Mouse (Mus musculus) heart, embryonic 15.5 days (tissue): Measurements from ENCODE around the gene Pomt1. TPM values are rescaled to one million over a fixed set of nuclear protein-coding genes. Genes with fewer than 3 reads are reported as not detected.

ENCODE experiments used
- polyA plus RNA-seq: library from polyadenylated mRNA; unstranded; fragments of >200 nt; fragmentation: Nextera tagmentation; extraction: Ambion mirVana; gene quantifications from 2 replicates; pipeline ENCODE4 v1.2.1, GENCODE M21; 2015

Gene Pomt1
- polyA plus RNA-seq, 1 experiment from 2014 or later: 15.4 TPM

Other genes starting within 250 kb of the Pomt1 start
- 26.7 and 29.1 TPM in 2 replicates for gene Fam78a, start 151.7 kb upstream of the Pomt1 start, polyA plus RNA-seq
- 15.9 and 16.1 TPM in 2 replicates for gene Plpp7, start 141.1 kb upstream of the Pomt1 start, polyA plus RNA-seq
- gene Prrc2b, start 85.5 kb upstream of the Pomt1 start, polyA plus RNA-seq: 21.0 and 34.8 TPM in 2 replicates
- gene Uck1, start 23.6 kb downstream of the Pomt1 start, polyA plus RNA-seq: 32.9 and 49.0 TPM in 2 replicates
- 21.7 and 26.4 TPM in 2 replicates for gene Golga2, start 50.8 kb downstream of the Pomt1 start, polyA plus RNA-seq
- gene Swi5, start 51.5 kb downstream of the Pomt1 start, polyA plus RNA-seq: 275 and 299 TPM in 2 replicates
- 30.9 and 46.0 TPM in 2 replicates for gene Ciz1, start 115.7 kb downstream of the Pomt1 start, polyA plus RNA-seq
- gene Dnm1, start 116.7 kb downstream of the Pomt1 start, polyA plus RNA-seq: 1.9 and 5.4 TPM in 2 replicates
- gene 1110008P14Rik, start 145.3 kb downstream of the Pomt1 start, polyA plus RNA-seq: 43.9 and 46.0 TPM in 2 replicates
- 2.2 and 2.8 TPM in 2 replicates for gene Lcn2, start 151.7 kb downstream of the Pomt1 start, polyA plus RNA-seq
- gene Ptges2, start 159.3 kb downstream of the Pomt1 start, polyA plus RNA-seq: 38.2 and 41.8 TPM in 2 replicates
- gene Naif1, start 213.9 kb downstream of the Pomt1 start, polyA plus RNA-seq: 4.0 and 5.1 TPM in 2 replicates
- gene Slc25a25, start 214.9 kb downstream of the Pomt1 start, polyA plus RNA-seq: 9.1 and 12.1 TPM in 2 replicates